Mouse (Mus musculus): ENCODE data around the gene Ccdc92. TPM values are rescaled to one million over a fixed set of nuclear protein-coding genes. Genes with fewer than 3 reads are reported as not detected.

Ccdc92 gene
- total RNA-seq, 2 experiments from 2014 or later: 6.4 to 8.4 TPM

Other genes with a start within 250 kb of the Ccdc92 start
- 10 to 100 TPM; 77.5 to 90.9 TPM for gene Atp6v0a2, start 233.8 kb downstream of the Ccdc92 start, total RNA-seq (2021)
- gene Dnah10, start 137.3 kb downstream of the Ccdc92 start, total RNA-seq (2021): 1 to 10 TPM; 1.7 to 1.8 TPM
- 10 to 100 TPM; 52.4 to 60.3 TPM for gene Zfp664, start 267 bp upstream of the Ccdc92 start, total RNA-seq (2021)
- 1 to 10 TPM; 2.9 to 6.3 TPM for gene Rflna, start 140.8 kb upstream of the Ccdc92 start, total RNA-seq (2021)

Measured in adrenal gland, adult 18-20 months (tissue).